8 mouse cellular contexts compared by ENCODE assay signal in the genomic region with DNA sequence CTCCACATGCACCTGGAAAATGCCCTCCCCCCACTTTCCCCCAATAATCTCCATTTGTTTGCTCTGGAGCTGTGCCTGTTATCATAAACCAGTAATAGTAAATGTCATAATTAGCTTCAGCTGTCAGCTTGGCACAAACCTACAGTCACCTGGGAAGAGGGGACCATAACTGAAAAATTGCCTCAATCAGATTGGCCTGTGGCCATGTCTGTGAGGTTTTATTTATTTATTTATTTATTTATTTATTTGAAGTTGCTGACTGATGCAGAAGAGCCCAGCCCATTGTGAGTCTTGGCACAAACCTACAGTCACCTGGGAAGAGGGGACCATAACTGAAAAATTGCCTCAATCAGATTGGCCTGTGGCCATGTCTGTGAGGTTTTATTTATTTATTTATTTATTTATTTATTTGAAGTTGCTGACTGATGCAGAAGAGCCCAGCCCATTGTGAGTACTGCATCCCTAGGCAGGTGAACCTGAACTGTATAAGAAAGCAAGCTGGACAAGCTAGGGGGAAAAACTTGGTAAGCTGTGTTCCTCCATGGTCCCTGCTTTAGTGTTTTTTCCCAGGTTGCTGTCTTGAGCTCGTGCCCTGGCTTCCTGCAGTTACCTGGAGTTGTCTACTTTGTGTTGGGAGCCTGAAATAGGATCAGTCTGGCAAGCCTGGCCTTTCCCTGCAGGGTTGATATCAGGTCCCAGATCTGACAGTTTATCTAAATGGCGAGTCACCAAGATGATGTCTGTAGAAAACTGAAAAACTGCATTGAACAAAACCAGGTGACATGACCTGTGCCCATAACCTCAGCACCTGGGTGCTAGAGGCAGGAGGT.
DNase-seq lines count a peak whose midpoint lies in the region; ATAC-seq and TF ChIP-seq lines count a peak whose summit lies in the region.
"Not testable (repeated sequence)": the region's sequence is repeated elsewhere in the genome, so short reads cannot be mapped to it uniquely, and the experiment has no call there.

No protein-coding gene starts in this region.

- TF ChIP-seq POLR2A in brain, embryonic 14.5 days (IDR thresholded peaks at IDR 0.05; ENCODE audit: borderline replicate concordance, extremely low read depth, insufficient read depth, insufficient read length, poor library complexity, severe bottlenecking) = not testable (repeated sequence)

- not testable (repeated sequence) for TF ChIP-seq CTCF in brain, embryonic 14.5 days (IDR thresholded peaks at IDR 0.05; ENCODE audit: borderline replicate concordance, extremely low read depth, insufficient read depth, insufficient read length)

- not testable (repeated sequence) for H3K27ac ChIP-seq in embryonic facial prominence, embryonic 13.5 days; forebrain, embryonic 13.5 days; hindbrain, embryonic 13.5 days; limb, embryonic 12.5 days; limb, embryonic 15.5 days; midbrain, embryonic 14.5 days (replicated peaks; ENCODE audit: low read depth, low read length); neural tube, embryonic 14.5 days (ENCODE audit: low read depth, low read length)

- peak; percentile 65 for ATAC-seq in embryonic facial prominence, embryonic 13.5 days (ENCODE audit: insufficient number of reproducible peaks, insufficient read depth, low FRiP score, low TSS enrichment, low read depth)
- ATAC-seq in forebrain, embryonic 13.5 days = 0 out of 2 replicates have a peak, but pooled peaks have one; percentile 19
- peak; percentile 33; the same call in 1 of the 2 replicates for ATAC-seq in hindbrain, embryonic 13.5 days (ENCODE audit: low FRiP score)
- peak; percentile 70 for ATAC-seq in limb, embryonic 12.5 days (ENCODE audit: insufficient number of reproducible peaks, insufficient read depth, low FRiP score, low TSS enrichment, low read depth)
- ATAC-seq in limb, embryonic 15.5 days (ENCODE audit: insufficient number of reproducible peaks, low FRiP score, low TSS enrichment, low read depth) = 0 out of 2 replicates have a peak, but pooled peaks have one; percentile 61
- 0 out of 2 replicates have a peak, but pooled peaks have one; percentile 38 for ATAC-seq in midbrain, embryonic 14.5 days (ENCODE audit: low FRiP score, low TSS enrichment)
- peak; percentile 58; the same call in 1 of the 2 replicates for ATAC-seq in neural tube, embryonic 14.5 days (ENCODE audit: low read depth)

- WGBS in embryonic facial prominence, embryonic 13.5 days = 46% methylated on average over 2 of the region's 2 CpGs
- WGBS in forebrain, embryonic 13.5 days = 76% methylated on average over 2 of the region's 2 CpGs
- WGBS in hindbrain, embryonic 13.5 days = 68% methylated on average over 2 of the region's 2 CpGs
- WGBS in limb, embryonic 12.5 days = 71% methylated on average over 2 of the region's 2 CpGs
- WGBS in limb, embryonic 15.5 days = 54% methylated on average over 2 of the region's 2 CpGs
- WGBS in midbrain, embryonic 14.5 days = 78% methylated on average over 2 of the region's 2 CpGs
- WGBS in neural tube, embryonic 14.5 days = 81% methylated on average over 2 of the region's 2 CpGs

- H3K27me3 ChIP-seq in embryonic facial prominence, embryonic 13.5 days; forebrain, embryonic 13.5 days; hindbrain, embryonic 13.5 days; limb, embryonic 12.5 days; limb, embryonic 15.5 days; midbrain, embryonic 14.5 days (ENCODE audit: control insufficient read depth, insufficient read depth, low read length); neural tube, embryonic 14.5 days (ENCODE audit: control insufficient read depth, insufficient read depth, low read length): not testable (repeated sequence)

- H3K36me3 ChIP-seq in embryonic facial prominence, embryonic 13.5 days; forebrain, embryonic 13.5 days (ENCODE audit: poor library complexity, severe bottlenecking); hindbrain, embryonic 13.5 days; limb, embryonic 12.5 days; limb, embryonic 15.5 days; midbrain, embryonic 14.5 days (ENCODE audit: control insufficient read depth, insufficient read depth, low read length); neural tube, embryonic 14.5 days (ENCODE audit: control insufficient read depth, insufficient read depth, low read length): not testable (repeated sequence)

- H3K4me1 ChIP-seq in embryonic facial prominence, embryonic 13.5 days; forebrain, embryonic 13.5 days; hindbrain, embryonic 13.5 days (replicated peaks); limb, embryonic 12.5 days (replicated peaks); limb, embryonic 15.5 days; midbrain, embryonic 14.5 days (ENCODE audit: control insufficient read depth, insufficient read depth, low read length); neural tube, embryonic 14.5 days (ENCODE audit: control insufficient read depth, insufficient read depth, low read length): not testable (repeated sequence)

- H3K4me3 ChIP-seq in embryonic facial prominence, embryonic 13.5 days; forebrain, embryonic 13.5 days; hindbrain, embryonic 13.5 days; limb, embryonic 12.5 days (replicated peaks); limb, embryonic 15.5 days; midbrain, embryonic 14.5 days (replicated peaks; ENCODE audit: low read depth, low read length); neural tube, embryonic 14.5 days (ENCODE audit: low read depth, low read length): not testable (repeated sequence)

- H3K4me2 ChIP-seq in embryonic facial prominence, embryonic 13.5 days; forebrain, embryonic 13.5 days; hindbrain, embryonic 13.5 days; limb, embryonic 12.5 days; limb, embryonic 15.5 days; midbrain, embryonic 14.5 days (ENCODE audit: low read length); neural tube, embryonic 14.5 days (ENCODE audit: low read depth, low read length): not testable (repeated sequence)

- not testable (repeated sequence) for H3K9me3 ChIP-seq in embryonic facial prominence, embryonic 13.5 days; forebrain, embryonic 13.5 days (replicated peaks); hindbrain, embryonic 13.5 days; limb, embryonic 12.5 days; limb, embryonic 15.5 days; midbrain, embryonic 14.5 days (ENCODE audit: control insufficient read depth, low read length); neural tube, embryonic 14.5 days (ENCODE audit: control insufficient read depth, low read length)

- peak; percentile 37 for DNase-seq in brain, embryonic 14.5 days (ENCODE audit: low read depth)
- DNase-seq in midbrain, embryonic 14.5 days = not testable (repeated sequence)

- H3K9ac ChIP-seq in embryonic facial prominence, embryonic 13.5 days; forebrain, embryonic 13.5 days; hindbrain, embryonic 13.5 days; limb, embryonic 12.5 days (replicated peaks); limb, embryonic 15.5 days; midbrain, embryonic 14.5 days (replicated peaks; ENCODE audit: low read length); neural tube, embryonic 14.5 days (replicated peaks; ENCODE audit: low read depth, low read length): not testable (repeated sequence)

Comparison
In these comparisons a context has a peak if more than half of its experiments do, and no peak if none do; other contexts are left out.
1. ATAC-seq: peak in every context shown above with its lines; median percentile 70 in limb, embryonic 12.5 days; 65 in embryonic facial prominence, embryonic 13.5 days; 61 in limb, embryonic 15.5 days; 58 in neural tube, embryonic 14.5 days; 38 in midbrain, embryonic 14.5 days; 33 in hindbrain, embryonic 13.5 days; 19 in forebrain, embryonic 13.5 days.